Mouse (Mus musculus): ENCODE measurements around the gene Gm10974.

Gene Gm10974

GRCm38 (mm10) chr7:66405951-66406721 lies 40.4 kb downstream of the Gm10974 start:
- peak; percentile 85 for DNase-seq (ENCODE audit: low spot score)

- no peak for DNase-seq (ENCODE audit: low spot score)
These were observed 41.3 kb downstream of the Gm10974 start for GRCm38 (mm10) chr7:66406971-66407370.

GRCm38 (mm10) chr7:66409433-66409832 lies 43.7 kb downstream of the Gm10974 start:
- DNase-seq (ENCODE audit: low spot score) = peak; percentile 73

GRCm38 (mm10) chr7:66413093-66413492 lies 47.4 kb downstream of the Gm10974 start:
- no peak for DNase-seq (ENCODE audit: low spot score)

GRCm38 (mm10) chr7:66416829-66417228 lies 51.1 kb downstream of the Gm10974 start:
- no peak for DNase-seq (ENCODE audit: low spot score)

- DNase-seq (ENCODE audit: low spot score) = no peak
These were observed 53.3 kb downstream of the Gm10974 start for GRCm38 (mm10) chr7:66418981-66419380.

GRCm38 (mm10) chr7:66421903-66422302 lies 56.2 kb downstream of the Gm10974 start:
- no peak for DNase-seq (ENCODE audit: low spot score)

- no peak for DNase-seq (ENCODE audit: low spot score)
These were observed 61.3 kb downstream of the Gm10974 start for GRCm38 (mm10) chr7:66427053-66427436.

- peak; percentile 61 for DNase-seq (ENCODE audit: low spot score)
These were observed 61.9 kb downstream of the Gm10974 start, which contains the start of gene Aldh1a3 for GRCm38 (mm10) chr7:66427437-66428161. Gene Aldh1a3 (minus strand): TSS chr7:66427517.

GRCm38 (mm10) chr7:66434453-66434935 lies 68.8 kb downstream of the Gm10974 start:
- peak; percentile 83 for DNase-seq (ENCODE audit: low spot score)
